Mouse (Mus musculus): ENCODE results near the gene Hsd3b4. TPM values are rescaled to one million over a fixed set of nuclear protein-coding genes. Genes with fewer than 3 reads are reported as not detected.
"Not testable (repeated sequence)": the region's sequence is repeated elsewhere in the genome, so short reads cannot be mapped to it uniquely, and the experiment has no call there.

The Hsd3b4 gene
- 0.09 TPM in 1 of 2 replicates, not detected in the other for polyA plus RNA-seq (2016; fragmentation: Nextera tagmentation; extraction: Ambion mirVana)

GRCm38 (mm10) chr3:98510414-98510813 lies at the start of gene Hsd3b4:
TSS of gene Hsd3b4 (minus strand) at chr3:98510514.
- H3K4me1 ChIP-seq; H3K27me3 ChIP-seq (ENCODE audit: insufficient read depth, poor library complexity, severe bottlenecking); H3K4me3 ChIP-seq; DNase-seq (ENCODE audit: low spot score); H3K9me3 ChIP-seq; H3K27ac ChIP-seq; H3K36me3 ChIP-seq: not testable (repeated sequence)
- no CpG with 5 or more reads among the region's 1 CpGs for WGBS

GRCm38 (mm10) chr3:98550832-98551231 lies 40.5 kb upstream of the Hsd3b4 start:
- not testable (repeated sequence) for H3K36me3 ChIP-seq; H3K4me3 ChIP-seq; H3K9me3 ChIP-seq; H3K27me3 ChIP-seq (ENCODE audit: insufficient read depth, poor library complexity, severe bottlenecking); H3K27ac ChIP-seq; H3K4me1 ChIP-seq; DNase-seq (ENCODE audit: low spot score)
- WGBS, result no CpG with 5 or more reads among the region's 1 CpGs

GRCm38 (mm10) chr3:98550215-98550614 lies 39.9 kb upstream of the Hsd3b4 start:
- H3K4me3 ChIP-seq; H3K9me3 ChIP-seq; H3K27me3 ChIP-seq (ENCODE audit: insufficient read depth, poor library complexity, severe bottlenecking); DNase-seq (ENCODE audit: low spot score); H3K36me3 ChIP-seq; H3K27ac ChIP-seq; H3K4me1 ChIP-seq: not testable (repeated sequence)
- WGBS, result no CpG with 5 or more reads among the region's 2 CpGs

GRCm38 (mm10) chr3:98548495-98548894 lies 38.2 kb upstream of the Hsd3b4 start:
- H3K27ac ChIP-seq; H3K27me3 ChIP-seq (ENCODE audit: insufficient read depth, poor library complexity, severe bottlenecking); H3K4me1 ChIP-seq; H3K36me3 ChIP-seq; H3K4me3 ChIP-seq; H3K9me3 ChIP-seq; DNase-seq (ENCODE audit: low spot score): not testable (repeated sequence)
- 80% methylated on average over 1 of the region's 1 CpGs for WGBS

- not testable (repeated sequence) for H3K36me3 ChIP-seq; H3K27ac ChIP-seq; H3K4me1 ChIP-seq; H3K9me3 ChIP-seq; H3K4me3 ChIP-seq; DNase-seq (ENCODE audit: low spot score); H3K27me3 ChIP-seq (ENCODE audit: insufficient read depth, poor library complexity, severe bottlenecking)
Measured at GRCm38 (mm10) chr3:98547641-98548040, 37.3 kb upstream of the Hsd3b4 start.

- H3K27ac ChIP-seq; H3K4me1 ChIP-seq; H3K27me3 ChIP-seq (ENCODE audit: insufficient read depth, poor library complexity, severe bottlenecking); H3K4me3 ChIP-seq; H3K9me3 ChIP-seq; H3K36me3 ChIP-seq; DNase-seq (ENCODE audit: low spot score): not testable (repeated sequence)
Measured at GRCm38 (mm10) chr3:98524978-98525377, 14.7 kb upstream of the Hsd3b4 start.

GRCm38 (mm10) chr3:98524552-98524951 lies 14.2 kb upstream of the Hsd3b4 start:
- not testable (repeated sequence) for H3K27me3 ChIP-seq (ENCODE audit: insufficient read depth, poor library complexity, severe bottlenecking); H3K36me3 ChIP-seq; H3K4me3 ChIP-seq; H3K9me3 ChIP-seq; DNase-seq (ENCODE audit: low spot score); H3K27ac ChIP-seq; H3K4me1 ChIP-seq
- WGBS, result no CpG with 5 or more reads among the region's 1 CpGs

GRCm38 (mm10) chr3:98522779-98523178 lies 12.5 kb upstream of the Hsd3b4 start:
- not testable (repeated sequence) for H3K9me3 ChIP-seq; DNase-seq (ENCODE audit: low spot score); H3K27me3 ChIP-seq (ENCODE audit: insufficient read depth, poor library complexity, severe bottlenecking); H3K27ac ChIP-seq; H3K4me1 ChIP-seq; H3K36me3 ChIP-seq; H3K4me3 ChIP-seq
- WGBS, result 27% methylated on average over 1 of the region's 2 CpGs

- not testable (repeated sequence) for H3K4me3 ChIP-seq
Measured at GRCm38 (mm10) chr3:98507229-98507628, 3.1 kb downstream of the Hsd3b4 start.

GRCm38 (mm10) chr3:98497401-98497800 lies 12.9 kb downstream of the Hsd3b4 start:
- H3K9me3 ChIP-seq; H3K27ac ChIP-seq; H3K4me1 ChIP-seq; H3K4me3 ChIP-seq; H3K36me3 ChIP-seq; DNase-seq (ENCODE audit: low spot score); H3K27me3 ChIP-seq (ENCODE audit: insufficient read depth, poor library complexity, severe bottlenecking): not testable (repeated sequence)

More at GRCm38 (mm10) chr3:98507229-98507628, 3.1 kb downstream of the Hsd3b4 start:
- not testable (repeated sequence) for DNase-seq (ENCODE audit: low spot score); H3K36me3 ChIP-seq; H3K27ac ChIP-seq; H3K4me1 ChIP-seq; H3K9me3 ChIP-seq; H3K27me3 ChIP-seq (ENCODE audit: insufficient read depth, poor library complexity, severe bottlenecking)
- WGBS, result no CpG with 5 or more reads among the region's 5 CpGs

GRCm38 (mm10) chr3:98496762-98497161 lies 13.6 kb downstream of the Hsd3b4 start:
- not testable (repeated sequence) for DNase-seq (ENCODE audit: low spot score); H3K36me3 ChIP-seq
- no CpG with 5 or more reads among the region's 2 CpGs for WGBS

GRCm38 (mm10) chr3:98495055-98495454 lies 15.3 kb downstream of the Hsd3b4 start:
- H3K9me3 ChIP-seq; H3K4me3 ChIP-seq; H3K4me1 ChIP-seq; H3K27me3 ChIP-seq (ENCODE audit: insufficient read depth, poor library complexity, severe bottlenecking); DNase-seq (ENCODE audit: low spot score); H3K36me3 ChIP-seq; H3K27ac ChIP-seq: not testable (repeated sequence)

More at GRCm38 (mm10) chr3:98496762-98497161, 13.6 kb downstream of the Hsd3b4 start:
- H3K4me1 ChIP-seq; H3K27me3 ChIP-seq (ENCODE audit: insufficient read depth, poor library complexity, severe bottlenecking); H3K9me3 ChIP-seq; H3K27ac ChIP-seq; H3K4me3 ChIP-seq: not testable (repeated sequence)

GRCm38 (mm10) chr3:98494184-98494583 lies 16.1 kb downstream of the Hsd3b4 start:
- not testable (repeated sequence) for H3K9me3 ChIP-seq; H3K4me3 ChIP-seq; H3K27ac ChIP-seq; H3K27me3 ChIP-seq (ENCODE audit: insufficient read depth, poor library complexity, severe bottlenecking); DNase-seq (ENCODE audit: low spot score); H3K4me1 ChIP-seq; H3K36me3 ChIP-seq

- H3K9me3 ChIP-seq; DNase-seq (ENCODE audit: low spot score); H3K4me3 ChIP-seq: not testable (repeated sequence)
Measured at GRCm38 (mm10) chr3:98471499-98471898, 38.8 kb downstream of the Hsd3b4 start.

GRCm38 (mm10) chr3:98471057-98471456 lies 39.3 kb downstream of the Hsd3b4 start:
- H3K27ac ChIP-seq; H3K9me3 ChIP-seq; DNase-seq (ENCODE audit: low spot score); H3K4me3 ChIP-seq; H3K27me3 ChIP-seq (ENCODE audit: insufficient read depth, poor library complexity, severe bottlenecking); H3K36me3 ChIP-seq; H3K4me1 ChIP-seq: not testable (repeated sequence)
- WGBS, result no CpG with 5 or more reads among the region's 1 CpGs

More at GRCm38 (mm10) chr3:98471499-98471898, 38.8 kb downstream of the Hsd3b4 start:
- H3K27ac ChIP-seq; H3K4me1 ChIP-seq; H3K27me3 ChIP-seq (ENCODE audit: insufficient read depth, poor library complexity, severe bottlenecking); H3K36me3 ChIP-seq: not testable (repeated sequence)
